Mouse (Mus musculus): ENCODE data around the gene Kif2c.

Gene Kif2c

GRCm38 (mm10) chr4:117181863-117182758, at the start of gene Kif2c:
Kif2c (minus strand) TSS chr4:117182639.
- peak; percentile 93 for DNase-seq

- no peak for DNase-seq
Measured at GRCm38 (mm10) chr4:117231208-117231607, 48.8 kb upstream of the Kif2c start.

DNA sequence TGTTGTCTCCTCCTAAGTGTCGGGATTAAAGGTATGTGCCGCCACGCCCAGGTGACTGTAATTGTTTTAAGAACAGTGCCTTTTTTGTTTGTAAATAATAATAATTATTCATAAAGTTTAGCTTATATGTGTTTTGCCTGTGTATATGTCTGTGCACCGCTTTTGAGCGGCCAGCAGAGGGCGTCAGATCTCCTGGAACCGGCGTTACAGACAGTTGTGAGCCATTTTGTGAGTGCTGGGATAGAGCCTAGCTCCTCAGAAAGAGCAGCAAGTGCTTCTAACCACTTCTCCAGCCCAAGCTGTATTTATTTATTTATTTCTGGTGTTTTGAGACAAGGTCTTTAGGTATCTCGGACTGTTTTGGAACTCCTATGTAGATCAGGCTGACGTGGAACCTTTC, 47.9 kb upstream of the Kif2c start:
- DNase-seq, result no peak

DNA sequence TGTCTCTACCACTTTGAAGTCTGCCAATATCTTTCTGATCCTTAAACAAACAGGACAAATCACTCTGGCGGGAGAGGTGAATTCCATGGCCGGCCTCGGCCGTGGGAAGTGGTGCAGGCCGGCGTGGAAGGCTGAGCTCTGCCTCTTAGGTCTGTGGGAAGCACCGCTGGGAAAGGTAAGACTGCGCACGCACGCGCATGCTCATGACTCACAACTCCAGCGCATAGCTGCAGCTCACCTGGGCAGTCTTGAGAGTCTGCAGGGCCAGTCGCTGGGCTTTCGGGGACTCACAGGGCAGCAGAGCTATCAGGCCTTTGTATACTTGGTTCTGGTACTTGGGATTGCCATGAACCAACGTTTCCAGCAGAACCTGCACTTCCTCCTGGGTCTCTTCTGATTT, 47.2 kb upstream of the Kif2c start:
- DNase-seq, result no peak

DNA sequence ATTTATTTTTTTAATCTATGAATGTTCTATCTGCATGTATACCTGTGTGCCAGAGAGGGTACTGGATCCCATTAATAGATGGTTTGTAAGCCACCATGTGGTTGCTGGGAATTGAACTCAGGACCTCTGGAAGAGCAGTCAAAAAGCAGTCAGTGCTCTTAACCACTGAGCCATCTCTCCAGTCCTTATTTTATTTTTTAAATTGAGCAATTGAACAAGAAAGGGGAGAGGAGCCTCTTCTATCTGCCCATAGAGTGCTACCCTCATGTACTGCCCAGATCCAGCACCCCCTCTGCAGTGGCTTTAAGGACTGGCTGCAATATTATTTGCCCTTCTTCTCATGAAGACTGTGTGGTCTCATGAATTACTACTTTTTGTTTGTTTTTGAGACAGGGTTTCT, 42.8 kb upstream of the Kif2c start:
- no peak for DNase-seq

- DNase-seq, result no peak
Measured at GRCm38 (mm10) chr4:117224122-117224521, 41.7 kb upstream of the Kif2c start.

GRCm38 (mm10) chr4:117223001-117223400, 40.6 kb upstream of the Kif2c start:
- DNase-seq, result no peak

GRCm38 (mm10) chr4:117221836-117222235, 39.4 kb upstream of the Kif2c start:
- DNase-seq, result no peak

GRCm38 (mm10) chr4:117220741-117221515, 38.5 kb upstream of the Kif2c start:
- DNase-seq, result no peak

DNA sequence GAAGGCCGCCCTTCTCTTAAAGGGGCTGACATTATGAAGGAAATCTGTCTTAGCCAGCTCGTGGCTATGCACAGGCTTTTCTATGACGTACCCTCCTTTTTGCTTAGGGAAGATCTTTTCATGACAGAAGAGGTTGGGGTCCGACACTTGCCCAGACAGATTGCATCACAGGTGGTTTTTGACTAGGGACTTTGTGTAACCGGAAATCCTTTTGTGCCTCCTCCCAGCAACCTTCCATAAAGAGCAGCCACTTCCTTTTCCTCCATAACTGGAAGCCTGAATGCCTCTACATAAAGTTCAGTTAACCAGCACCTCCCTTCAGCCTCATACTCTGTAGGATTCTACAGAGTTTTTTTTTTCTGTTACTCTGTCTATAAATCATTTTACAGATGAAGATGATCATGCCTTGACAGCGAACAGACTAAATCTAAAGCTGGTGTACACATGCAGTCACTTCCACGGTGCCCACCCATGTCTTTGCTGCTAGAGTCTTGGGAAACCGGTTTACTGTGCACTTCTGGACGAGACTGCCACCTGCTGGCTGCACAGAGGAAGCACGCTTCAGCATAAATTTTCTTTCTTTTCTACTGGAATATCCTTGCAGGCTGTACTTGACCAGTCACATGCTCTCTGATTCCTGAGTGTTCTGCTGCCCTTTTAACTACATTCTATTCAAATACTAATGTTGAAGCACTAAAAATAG, 36.2 kb upstream of the Kif2c start:
- DNase-seq, result peak; percentile 58

DNA sequence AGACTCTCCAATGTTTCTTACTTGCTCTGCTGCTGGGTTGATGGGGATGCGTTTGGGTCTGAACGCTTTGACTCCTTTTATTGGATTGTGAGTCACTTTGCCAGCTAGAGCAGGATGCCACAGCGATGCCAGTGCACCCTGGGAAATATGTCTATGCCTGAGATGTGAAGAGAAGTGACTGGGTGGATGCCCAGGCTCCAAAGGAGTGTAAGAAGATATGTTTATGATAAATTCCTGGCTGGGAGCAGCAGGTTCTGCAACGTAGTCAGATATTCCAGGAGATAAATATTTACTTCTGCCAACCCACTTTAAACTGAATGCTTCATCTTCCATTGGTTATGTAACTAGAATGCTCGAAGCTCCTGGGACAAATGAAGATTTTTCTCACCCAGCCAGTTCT, 34.6 kb upstream of the Kif2c start:
- DNase-seq, result no peak

- DNase-seq, result no peak
Measured at GRCm38 (mm10) chr4:117214250-117214649, 31.8 kb upstream of the Kif2c start.

GRCm38 (mm10) chr4:117210147-117211074, 28.0 kb upstream of the Kif2c start:
- peak; percentile 89 for DNase-seq

GRCm38 (mm10) chr4:117209592-117209991, 27.2 kb upstream of the Kif2c start:
- DNase-seq, result no peak

DNA sequence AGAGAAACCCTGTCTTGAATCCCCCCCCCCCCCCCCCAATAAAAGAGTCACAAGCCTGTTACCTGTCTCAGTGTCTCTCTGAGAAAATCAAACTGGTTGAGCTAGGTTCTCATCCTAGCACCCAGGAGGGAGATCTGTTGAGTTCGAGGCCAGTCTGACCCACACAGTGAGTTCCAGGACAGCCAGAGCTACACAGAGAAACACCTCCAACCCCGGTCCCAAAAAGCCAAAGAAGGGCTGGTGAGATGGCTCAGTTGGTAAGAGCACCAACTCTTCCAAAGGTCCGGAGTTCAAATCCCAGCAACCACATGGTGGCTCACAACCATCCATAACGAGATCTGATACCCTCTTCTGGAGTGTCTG, 20.5 kb upstream of the Kif2c start:
- DNase-seq, result no peak

- DNase-seq, result peak; percentile 68
Measured at GRCm38 (mm10) chr4:117202046-117202991, 19.9 kb upstream of the Kif2c start.

- no peak for DNase-seq
Measured at GRCm38 (mm10) chr4:117191804-117192203, 9.4 kb upstream of the Kif2c start.

GRCm38 (mm10) chr4:117190660-117191059, 8.2 kb upstream of the Kif2c start:
- DNase-seq, result no peak

GRCm38 (mm10) chr4:117189856-117190543, 7.6 kb upstream of the Kif2c start:
- DNase-seq, result peak; percentile 55

- DNase-seq, result peak; percentile 90
Measured at GRCm38 (mm10) chr4:117189382-117189855, 7.0 kb upstream of the Kif2c start.
